Mouse (Mus musculus): Measurements from ENCODE around the gene Ccng1.

- no peak for TF ChIP-seq CTCF (IDR thresholded peaks at IDR 0.05; ENCODE audit: control insufficient read depth, insufficient read depth, insufficient replicate concordance, low read depth, low read length)
- TF ChIP-seq POLR2A (IDR thresholded peaks at IDR 0.05; ENCODE audit: control insufficient read depth, low read depth, low read length) = no peak
Observed at GRCm38 (mm10) chr11:40753836-40754235, 1.3 kb downstream of the Ccng1 start.

Data from testis, adult 2 months (tissue).